Comparison of ENCODE assay signal across 10 mouse cellular contexts in genomic region chr7:133919918-133920317, GRCm38 (mm10).
DNase-seq lines count a peak whose midpoint lies in the region; ATAC-seq and TF ChIP-seq lines count a peak whose summit lies in the region.
"Had no signal": no experiment of that assay in that cellular context is flagged by ENCODE, and none has a peak within 500 bp of the region (broad histone marks: within the 10 kb centered on the region; RNA-seq: fewer than 3 reads in every experiment).

No protein-coding gene starts in this region.

- H3K4me1 ChIP-seq in lung, embryonic 16.5 days (replicated peaks; ENCODE audit: control insufficient read depth, insufficient read depth, low read length) = peaks cover 11% of the 10 kb centered on the region
- H3K4me1 ChIP-seq in hindbrain, embryonic 14.5 days (replicated peaks; ENCODE audit: control insufficient read depth, insufficient read depth, low read length) = no peaks in the 10 kb centered on the region

- TF ChIP-seq CTCF in gastrocnemius, adult 2 months (IDR thresholded peaks at IDR 0.05) = no peak

- H3K9ac ChIP-seq in lung, embryonic 16.5 days (ENCODE audit: low read length) = no peak overlapping the region
- no peak overlapping the region for H3K9ac ChIP-seq in hindbrain, embryonic 14.5 days

- intact Hi-C loops in gastrocnemius, adult 2 months (cut with DNase I) = no loop called here
- intact Hi-C loops in gastrocnemius, postnatal 36 days (cut with DNase I) = no loop called here
- intact Hi-C loops in heart, postnatal 25 days (cut with DNase I) = no loop called here

- H3K4me2 ChIP-seq in lung, embryonic 16.5 days (ENCODE audit: low read depth, low read length) = no peak overlapping the region
- no peak overlapping the region for H3K4me2 ChIP-seq in hindbrain, embryonic 14.5 days (replicated peaks)

- no peaks in the 10 kb centered on the region for H3K9me3 ChIP-seq in lung, embryonic 16.5 days (ENCODE audit: control insufficient read depth, low read length)
- no peaks in the 10 kb centered on the region for H3K9me3 ChIP-seq in hindbrain, embryonic 14.5 days (ENCODE audit: control insufficient read depth, low read length)
- H3K9me3 ChIP-seq: midbrain, embryonic 10.5 days had no signal

- peak; percentile 84 for ATAC-seq in lung, embryonic 16.5 days (ENCODE audit: low read depth)
- ATAC-seq in hindbrain, embryonic 14.5 days (ENCODE audit: low FRiP score) = no peak

- no peaks in the 10 kb centered on the region for H3K27me3 ChIP-seq in lung, embryonic 16.5 days (ENCODE audit: control insufficient read depth, insufficient read depth, low read depth, low read length)
- H3K27me3 ChIP-seq in hindbrain, embryonic 14.5 days (ENCODE audit: control insufficient read depth, insufficient read depth, low read length) = no peaks in the 10 kb centered on the region

- no peak overlapping the region for H3K4me3 ChIP-seq in gastrocnemius, adult 2 months
- no peak overlapping the region for H3K4me3 ChIP-seq in lung, embryonic 16.5 days (ENCODE audit: low read length)
- H3K4me3 ChIP-seq in hindbrain, embryonic 14.5 days (replicated peaks; ENCODE audit: low read length) = no peak overlapping the region
- H3K4me3 ChIP-seq: midbrain, embryonic 10.5 days had no signal

- WGBS in lung, embryonic 16.5 days = 58% methylated on average over 5 of the region's 5 CpGs
- WGBS in hindbrain, embryonic 14.5 days = 97% methylated on average over 5 of the region's 5 CpGs

- H3K36me3 ChIP-seq in lung, embryonic 16.5 days (ENCODE audit: control insufficient read depth, insufficient read depth, low read length) = 0 out of 2 replicates have a peak, but pooled peaks cover 4% of the 10 kb centered on the region
- H3K36me3 ChIP-seq in hindbrain, embryonic 14.5 days (replicated peaks; ENCODE audit: control insufficient read depth, insufficient read depth) = no peaks in the 10 kb centered on the region
- H3K36me3 ChIP-seq: midbrain, embryonic 10.5 days had no signal

- no peak overlapping the region for H3K27ac ChIP-seq in gastrocnemius, adult 2 months
- H3K27ac ChIP-seq in lung, embryonic 16.5 days (ENCODE audit: low read length) = peak overlapping the region; percentile 32; the same call in 1 of the 2 replicates
- no peak overlapping the region for H3K27ac ChIP-seq in hindbrain, embryonic 14.5 days
- H3K27ac ChIP-seq: midbrain, embryonic 10.5 days had no signal

- peak; percentile 26 for DNase-seq in gastrocnemius, adult 2 months
- DNase-seq in gastrocnemius, postnatal 36 days = no peak
- DNase-seq in NIH3T3 (ENCODE audit: low read depth) = peak; percentile 4
- peak; percentile 9 for DNase-seq in heart, postnatal 25 days (ENCODE audit: low spot score)
- no peak for DNase-seq in hindbrain, embryonic 14.5 days (ENCODE audit: low spot score)
- no peak for DNase-seq in thymus, postnatal 36 days
- no peak for DNase-seq in thymus, postnatal 10 days (ENCODE audit: low spot score in 2 of 2)
- DNase-seq: cerebellum, adult 9-10 months had no signal

Comparison
In these comparisons a context has a peak if more than half of its experiments do, and no peak if none do; other contexts are left out.
1. DNase-seq: peak in gastrocnemius, adult 2 months (single experiment), NIH3T3 (single experiment) and heart, postnatal 25 days (single experiment); none in gastrocnemius, postnatal 36 days (0 of 2), hindbrain, embryonic 14.5 days (single experiment), thymus, postnatal 36 days (0 of 2) and thymus, postnatal 10 days (0 of 2).